Mouse (Mus musculus): Measurements from ENCODE around the gene Rmnd5a. TPM values are rescaled to one million over a fixed set of nuclear protein-coding genes. Genes with fewer than 3 reads are reported as not detected.

The Rmnd5a gene
- polyA plus RNA-seq, 1 experiment = 33.6 TPM

- peak; percentile 66 for DNase-seq (ENCODE audit: low read depth)
- TF ChIP-seq CTCF (IDR thresholded peaks at IDR 0.05; ENCODE audit: borderline replicate concordance, extremely low read depth, insufficient read depth, insufficient read length) (no peak), POLR2A (IDR thresholded peaks at IDR 0.05; ENCODE audit: borderline replicate concordance, extremely low read depth, insufficient read depth, insufficient read length, poor library complexity, severe bottlenecking) (0 out of 2 replicates have a peak, but pooled peaks have one; percentile 8)
Observed at GRCm38 (mm10) chr6:71439506-71440216, 776 bp downstream of the Rmnd5a start.

DNA sequence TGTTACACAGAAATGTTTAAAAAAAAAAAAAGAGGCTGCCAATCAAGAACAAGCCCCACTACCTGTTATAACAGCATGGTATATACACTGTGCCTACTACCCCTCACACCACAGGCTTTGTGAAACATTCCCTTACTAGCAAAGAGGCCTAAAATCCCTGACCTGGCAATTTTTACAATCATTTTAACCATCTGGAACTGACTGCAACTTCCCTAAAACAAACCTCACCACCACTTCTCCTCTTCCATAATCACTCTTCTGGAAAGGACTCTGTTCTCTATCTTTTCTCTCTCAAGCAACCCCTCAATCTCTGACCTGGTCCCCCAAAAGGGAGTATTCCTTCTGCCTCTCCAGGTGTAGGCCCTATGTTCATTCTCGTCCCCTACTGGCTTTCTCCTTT lies 2.4 kb downstream of the Rmnd5a start:
- no peak for TF ChIP-seq CTCF (IDR thresholded peaks at IDR 0.05; ENCODE audit: borderline replicate concordance, extremely low read depth, insufficient read depth, insufficient read length)
- no peak for TF ChIP-seq POLR2A (IDR thresholded peaks at IDR 0.05; ENCODE audit: borderline replicate concordance, extremely low read depth, insufficient read depth, insufficient read length, poor library complexity, severe bottlenecking)
- DNase-seq (ENCODE audit: low read depth) = no peak

DNA sequence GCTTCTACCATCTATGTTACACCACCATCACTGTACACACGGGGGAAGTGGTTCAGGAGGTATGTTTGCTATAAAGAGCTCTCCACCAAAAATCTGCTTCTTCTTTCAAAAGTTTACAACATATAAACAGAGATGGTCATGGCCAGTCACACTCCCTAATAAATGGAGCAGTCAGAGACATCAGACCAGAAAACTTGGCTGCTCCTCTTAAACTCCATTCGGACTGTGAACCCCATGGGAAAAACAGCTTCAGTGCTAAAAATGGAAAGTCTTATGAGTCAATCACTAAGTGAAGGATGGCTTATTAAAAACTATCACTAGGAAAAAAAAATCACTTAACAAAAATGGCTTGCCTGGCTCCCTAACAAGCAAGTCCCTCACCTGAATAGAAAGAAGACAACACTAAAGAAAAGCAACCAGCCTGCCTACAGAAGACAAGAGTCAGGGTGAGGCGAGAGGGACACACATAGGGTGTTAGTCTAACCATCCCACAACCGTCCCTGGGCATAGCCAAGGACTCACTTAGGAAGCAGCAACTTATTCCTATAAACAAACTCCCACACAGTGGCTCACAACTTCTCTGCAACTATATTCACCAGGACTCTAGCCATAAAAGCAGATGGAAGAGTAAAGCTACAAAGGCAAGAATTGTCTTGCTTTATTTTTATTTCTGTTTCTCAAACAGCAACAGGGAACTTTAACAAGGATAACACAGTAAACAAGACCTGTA lies 12.3 kb downstream of the Rmnd5a start:
- no peak for TF ChIP-seq POLR2A (IDR thresholded peaks at IDR 0.05; ENCODE audit: borderline replicate concordance, extremely low read depth, insufficient read depth, insufficient read length, poor library complexity, severe bottlenecking)
- no peak for TF ChIP-seq CTCF (IDR thresholded peaks at IDR 0.05; ENCODE audit: borderline replicate concordance, extremely low read depth, insufficient read depth, insufficient read length)
- no peak for DNase-seq (ENCODE audit: low read depth)

GRCm38 (mm10) chr6:71425681-71426080 lies 14.8 kb downstream of the Rmnd5a start:
- TF ChIP-seq CTCF (IDR thresholded peaks at IDR 0.05; ENCODE audit: borderline replicate concordance, extremely low read depth, insufficient read depth, insufficient read length) = no peak
- no peak for TF ChIP-seq POLR2A (IDR thresholded peaks at IDR 0.05; ENCODE audit: borderline replicate concordance, extremely low read depth, insufficient read depth, insufficient read length, poor library complexity, severe bottlenecking)

DNA sequence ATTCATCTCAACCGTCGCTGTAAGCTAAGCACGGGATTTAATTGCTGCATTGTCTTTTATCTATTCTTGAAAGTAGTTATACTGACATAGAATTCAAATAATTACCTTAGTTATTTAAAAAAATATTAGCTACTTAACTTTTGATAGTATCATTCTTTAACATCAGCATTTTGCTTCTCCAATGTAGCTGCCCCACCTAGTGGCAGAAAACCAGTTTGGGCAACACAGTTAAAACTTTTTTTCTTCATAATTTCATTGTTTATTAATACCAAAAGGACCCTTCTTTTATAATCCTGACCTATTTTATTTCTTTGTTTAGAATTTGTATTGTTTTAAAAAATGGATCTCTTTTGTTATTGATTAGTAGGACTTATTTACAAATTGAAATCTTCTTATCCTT lies 17.3 kb downstream of the Rmnd5a start:
- peak; percentile 27 for DNase-seq (ENCODE audit: low read depth)
- TF ChIP-seq POLR2A (IDR thresholded peaks at IDR 0.05; ENCODE audit: borderline replicate concordance, extremely low read depth, insufficient read depth, insufficient read length, poor library complexity, severe bottlenecking) = no peak
- no peak for TF ChIP-seq CTCF (IDR thresholded peaks at IDR 0.05; ENCODE audit: borderline replicate concordance, extremely low read depth, insufficient read depth, insufficient read length)

More at GRCm38 (mm10) chr6:71425681-71426080, 14.8 kb downstream of the Rmnd5a start:
- no peak for DNase-seq (ENCODE audit: low read depth)

- no peak for DNase-seq (ENCODE audit: low read depth)
- TF ChIP-seq POLR2A (IDR thresholded peaks at IDR 0.05; ENCODE audit: borderline replicate concordance, extremely low read depth, insufficient read depth, insufficient read length, poor library complexity, severe bottlenecking) = no peak
- no peak for TF ChIP-seq CTCF (IDR thresholded peaks at IDR 0.05; ENCODE audit: borderline replicate concordance, extremely low read depth, insufficient read depth, insufficient read length)
Observed at GRCm38 (mm10) chr6:71422162-71422561, 18.3 kb downstream of the Rmnd5a start.

- no peak for DNase-seq (ENCODE audit: low read depth)
Observed at GRCm38 (mm10) chr6:71420848-71421247, 19.6 kb downstream of the Rmnd5a start.

DNA sequence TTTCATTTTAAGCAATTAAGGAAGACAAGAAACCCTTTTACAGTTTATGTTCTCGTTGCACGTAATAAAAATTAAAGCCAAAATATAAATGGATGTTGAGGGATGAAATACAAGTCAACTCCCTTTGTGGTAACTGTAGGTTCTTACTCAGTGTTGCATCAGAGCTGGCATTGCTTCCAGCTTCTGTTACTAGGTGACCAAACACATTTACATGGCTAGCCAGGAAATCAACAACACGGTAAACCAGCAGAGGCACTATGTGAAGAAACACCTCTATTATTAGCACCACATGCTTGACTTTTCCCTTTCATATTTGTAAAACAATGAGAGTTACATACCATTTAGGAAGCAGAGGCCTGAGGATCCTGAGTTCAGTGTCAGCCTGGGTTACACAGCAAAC lies 21.6 kb downstream of the Rmnd5a start:
- TF ChIP-seq CTCF (IDR thresholded peaks at IDR 0.05; ENCODE audit: borderline replicate concordance, extremely low read depth, insufficient read depth, insufficient read length) (no peak), POLR2A (IDR thresholded peaks at IDR 0.05; ENCODE audit: borderline replicate concordance, extremely low read depth, insufficient read depth, insufficient read length, poor library complexity, severe bottlenecking) (no peak)
- DNase-seq (ENCODE audit: low read depth) = no peak

More at GRCm38 (mm10) chr6:71420848-71421247, 19.6 kb downstream of the Rmnd5a start:
- TF ChIP-seq POLR2A (IDR thresholded peaks at IDR 0.05; ENCODE audit: borderline replicate concordance, extremely low read depth, insufficient read depth, insufficient read length, poor library complexity, severe bottlenecking) = no peak
- no peak for TF ChIP-seq CTCF (IDR thresholded peaks at IDR 0.05; ENCODE audit: borderline replicate concordance, extremely low read depth, insufficient read depth, insufficient read length)

- no peak for DNase-seq (ENCODE audit: low read depth)
- TF ChIP-seq CTCF (IDR thresholded peaks at IDR 0.05; ENCODE audit: borderline replicate concordance, extremely low read depth, insufficient read depth, insufficient read length) = no peak
- TF ChIP-seq POLR2A (IDR thresholded peaks at IDR 0.05; ENCODE audit: borderline replicate concordance, extremely low read depth, insufficient read depth, insufficient read length, poor library complexity, severe bottlenecking) = no peak
Observed at GRCm38 (mm10) chr6:71415446-71415845, 25.0 kb downstream of the Rmnd5a start.

GRCm38 (mm10) chr6:71414624-71415023 lies 25.8 kb downstream of the Rmnd5a start:
- peak; percentile 23 for DNase-seq (ENCODE audit: low read depth)

GRCm38 (mm10) chr6:71398829-71399609 lies 41.4 kb downstream of the Rmnd5a start:
- TF ChIP-seq POLR2A (IDR thresholded peaks at IDR 0.05; ENCODE audit: borderline replicate concordance, extremely low read depth, insufficient read depth, insufficient read length, poor library complexity, severe bottlenecking) (no peak), CTCF (IDR thresholded peaks at IDR 0.05; ENCODE audit: borderline replicate concordance, extremely low read depth, insufficient read depth, insufficient read length) (peak; percentile 43; the same call in 1 of the 2 replicates)
- DNase-seq (ENCODE audit: low read depth) = peak; percentile 76

More at GRCm38 (mm10) chr6:71414624-71415023, 25.8 kb downstream of the Rmnd5a start:
- no peak for TF ChIP-seq CTCF (IDR thresholded peaks at IDR 0.05; ENCODE audit: borderline replicate concordance, extremely low read depth, insufficient read depth, insufficient read length)
- TF ChIP-seq POLR2A (IDR thresholded peaks at IDR 0.05; ENCODE audit: borderline replicate concordance, extremely low read depth, insufficient read depth, insufficient read length, poor library complexity, severe bottlenecking) = no peak
